Mouse (Mus musculus) MEL (cell line): ENCODE results near the gene Plbd2.

Experiments used
- BHLHE40 ChIP-seq: IDR thresholded peaks from 2 replicates; pipeline ENCODE4 v1.6.1; 2012; ENCODE audit warnings: low read depth, mild to moderate bottlenecking, inconsistent platforms, low read length, improper control_type of control experiment, borderline replicate concordance
- CHD1 ChIP-seq: IDR thresholded peaks from 2 replicates; pipeline ENCODE4 v1.6.1; 2012; ENCODE audit warnings: low read depth, mild to moderate bottlenecking, inconsistent platforms, low read length, improper control_type of control experiment
- CTCF ChIP-seq, 3 experiments: IDR thresholded peaks in 2 of 3; conservative IDR thresholded peaks in 1 of 3; 2 replicates each; pipeline ENCODE4 v1.5.1; 2011 to 2012; ENCODE audit warnings: low read length in 3 of 3, low read depth in 2 of 3, mild to moderate bottlenecking in 2 of 3, improper control_type of control experiment in 1 of 3, inconsistent platforms in 1 of 3, mixed read lengths in 1 of 3, moderate library complexity in 1 of 3; ENCODE audit not compliant: control insufficient read depth in 1 of 3, insufficient read depth in 1 of 3, poor library complexity in 1 of 3, severe bottlenecking in 1 of 3
- E2F4 ChIP-seq: IDR thresholded peaks from 2 replicates; pipeline ENCODE4 v1.6.1; 2011; ENCODE audit warnings: low read depth, low read length, improper control_type of control experiment, borderline replicate concordance
- EP300 ChIP-seq, 2 experiments: IDR thresholded peaks; 2 replicates each; pipeline ENCODE4 v1.6.1; 2011; ENCODE audit warnings: improper control_type of control experiment in 2 of 2, low read length in 2 of 2, low read depth in 1 of 2, mild to moderate bottlenecking in 1 of 2
- GATA1 ChIP-seq: IDR thresholded peaks from 2 replicates; pipeline ENCODE4 v1.6.1; 2011; ENCODE audit warnings: low read depth, low read length, improper control_type of control experiment
- HCFC1 ChIP-seq: IDR thresholded peaks from 2 replicates; pipeline ENCODE4 v1.6.1; 2012; ENCODE audit warnings: low read depth, mild to moderate bottlenecking, inconsistent platforms, low read length, improper control_type of control experiment, moderate library complexity
- POLR2A ChIP-seq, 2 experiments: IDR thresholded peaks; 2 replicates each; pipeline ENCODE4 v1.6.1; 2011 to 2012; ENCODE audit warnings: low read length in 2 of 2, mild to moderate bottlenecking in 2 of 2, control low read depth in 1 of 2, improper control_type of control experiment in 1 of 2, low read depth in 1 of 2, moderate library complexity in 1 of 2; ENCODE audit not compliant: control insufficient read depth in 1 of 2, insufficient read depth in 1 of 2, poor library complexity in 1 of 2
- POLR2AphosphoS2 ChIP-seq: IDR thresholded peaks from 2 replicates; pipeline ENCODE4 v1.6.1; 2011; ENCODE audit warnings: low read length, improper control_type of control experiment
- SIN3A ChIP-seq: IDR thresholded peaks from 2 replicates; pipeline ENCODE4 v1.6.1; 2012; ENCODE audit warnings: low read length, improper control_type of control experiment, inconsistent platforms
- TAL1 ChIP-seq: IDR thresholded peaks from 2 replicates; pipeline ENCODE4 v1.6.1; 2012; ENCODE audit warnings: mild to moderate bottlenecking, inconsistent platforms, low read length, moderate library complexity, mixed read lengths
- UBTF ChIP-seq: IDR thresholded peaks from 2 replicates; pipeline ENCODE4 v1.6.1; 2012; ENCODE audit warnings: low read depth, mild to moderate bottlenecking, inconsistent platforms, low read length, improper control_type of control experiment, moderate library complexity, borderline replicate concordance; ENCODE audit not compliant: insufficient read depth
- ZKSCAN1 ChIP-seq: IDR thresholded peaks from 2 replicates; pipeline ENCODE4 v1.6.1; 2012; ENCODE audit warnings: low read depth, mild to moderate bottlenecking, inconsistent platforms, low read length, improper control_type of control experiment, moderate library complexity
- ZNF384 ChIP-seq: IDR thresholded peaks from 2 replicates; pipeline ENCODE4 v1.6.1; 2012; ENCODE audit warnings: low read depth, mild to moderate bottlenecking, inconsistent platforms, low read length, improper control_type of control experiment

GRCm38 (mm10) chr5:120526311-120526710 lies 22.9 kb upstream of the Plbd2 start:
- TF ChIP-seq GATA1 (no peak), E2F4 (no peak), POLR2AphosphoS2 (no peak), POLR2A (IDR thresholded peaks at IDR 0.05; ENCODE audit: control insufficient read depth in 1 of 2, insufficient read depth in 1 of 2, low read depth in 1 of 2, low read length in 2 of 2, poor library complexity in 1 of 2) (no peak), HCFC1 (no peak), CTCF (IDR thresholded peaks at IDR 0.05 in 2 of 3, conservative IDR thresholded peaks at IDR 0.05 in 1 of 3; ENCODE audit: control insufficient read depth in 1 of 3, insufficient read depth in 1 of 3, low read depth in 2 of 3, low read length in 3 of 3, poor library complexity in 1 of 3, severe bottlenecking in 1 of 3) (no peak), UBTF (no peak), CHD1 (no peak), EP300 (IDR thresholded peaks at IDR 0.05; ENCODE audit: low read depth in 1 of 2, low read length in 2 of 2) (no peak), TAL1 (no peak), BHLHE40 (no peak), ZKSCAN1 (no peak), ZNF384 (no peak), SIN3A (no peak)
